17 mouse cellular contexts compared by ENCODE assay signal in the genomic region with DNA sequence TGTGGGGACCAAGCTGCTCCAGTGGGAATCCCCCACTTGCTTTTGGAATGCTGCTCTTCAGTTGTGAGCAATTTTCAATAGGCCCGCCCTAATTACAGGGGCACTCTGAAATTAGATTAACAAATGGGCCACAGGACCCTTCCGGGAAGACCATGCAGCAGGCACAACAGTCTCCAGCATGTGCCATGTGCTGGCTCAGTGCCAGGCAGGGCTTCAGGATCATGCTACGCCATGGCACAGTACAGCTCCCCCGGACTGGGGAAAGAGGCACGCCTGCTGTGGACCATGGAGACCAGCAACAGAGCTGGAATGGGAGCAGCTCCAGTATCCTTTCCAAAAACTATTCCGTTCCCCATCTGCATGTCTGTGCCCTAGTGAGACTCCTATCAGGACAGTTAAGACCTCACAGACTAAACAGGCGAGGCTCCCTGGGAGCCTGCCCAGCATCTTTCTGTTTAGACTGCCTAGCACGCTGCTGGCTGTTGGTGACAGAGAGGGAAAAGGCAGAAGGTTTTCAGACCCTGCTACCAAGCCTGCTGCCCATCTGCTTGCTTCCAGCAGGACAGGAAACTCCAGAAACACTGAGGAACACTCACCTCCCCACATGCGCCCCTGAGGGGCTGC.
A peak's percentile ranks its signal among the peaks of the same experiment; 100 is the strongest.
DNase-seq lines count a peak whose midpoint lies in the region; ATAC-seq lines count a peak whose summit lies in the region.
"Had no signal": no experiment of that assay in that cellular context is flagged by ENCODE, and none has a peak within 500 bp of the region (broad histone marks: within the 10 kb centered on the region; RNA-seq: fewer than 3 reads in every experiment).

No protein-coding gene starts in this region.

- no peaks in the 10 kb centered on the region for H3K27me3 ChIP-seq in forebrain, embryonic 10.5 days (ENCODE audit: poor library complexity, severe bottlenecking)
- no peaks in the 10 kb centered on the region for H3K27me3 ChIP-seq in forebrain, embryonic 11.5 days (ENCODE audit: control insufficient read depth, insufficient read depth, low read length)
- no peaks in the 10 kb centered on the region for H3K27me3 ChIP-seq in lung, embryonic 16.5 days (ENCODE audit: control insufficient read depth, insufficient read depth, low read depth, low read length)
- H3K27me3 ChIP-seq: embryonic facial prominence, embryonic 12.5 days had no signal

- peaks cover 14% of the 10 kb centered on the region for H3K4me1 ChIP-seq in forebrain, embryonic 10.5 days
- H3K4me1 ChIP-seq in forebrain, embryonic 11.5 days (replicated peaks; ENCODE audit: control insufficient read depth, insufficient read depth, low read length), result 0 out of 2 replicates have a peak, but pooled peaks cover 3% of the 10 kb centered on the region
- no peaks in the 10 kb centered on the region for H3K4me1 ChIP-seq in lung, embryonic 16.5 days (replicated peaks; ENCODE audit: control insufficient read depth, insufficient read depth, low read length)
- H3K4me1 ChIP-seq: heart, embryonic 12.5 days had no signal

- DNase-seq in forebrain, embryonic 10.5 days (ENCODE audit: extremely low spot score, low spot score), result no peak
- no peak for DNase-seq in forebrain, embryonic 11.5 days (ENCODE audit: low spot score)
- DNase-seq in lung, postnatal 14 days, result no peak
- peak; percentile 24 for DNase-seq in urinary bladder, postnatal 14 days (ENCODE audit: low spot score)
- DNase-seq in urinary bladder, postnatal 25 days (ENCODE audit: low spot score), result no peak
- DNase-seq in thymus, postnatal 25 days, result no peak
- no peak for DNase-seq in frontal cortex, postnatal 36 days (ENCODE audit: low spot score in 2 of 2)
- DNase-seq: adrenal gland, postnatal 14 days; gastrocnemius, postnatal 25 days; kidney, adult 11 months; lung, adult 18-20 months; right cerebral cortex, postnatal 14 days; thymus, postnatal 4 days had no signal

- no peak for ATAC-seq in forebrain, embryonic 11.5 days (replicated peaks; ENCODE audit: low FRiP score)
- peak; percentile 41; the same call in 1 of the 2 replicates for ATAC-seq in lung, embryonic 16.5 days (ENCODE audit: low read depth)

- H3K36me3 ChIP-seq in forebrain, embryonic 10.5 days (replicated peaks), result no peaks in the 10 kb centered on the region
- H3K36me3 ChIP-seq in forebrain, embryonic 11.5 days (ENCODE audit: control insufficient read depth, insufficient read depth, low read length), result no peaks in the 10 kb centered on the region
- H3K36me3 ChIP-seq in lung, embryonic 16.5 days (ENCODE audit: control insufficient read depth, insufficient read depth, low read length), result no peaks in the 10 kb centered on the region
- H3K36me3 ChIP-seq: embryonic facial prominence, embryonic 12.5 days; heart, embryonic 12.5 days had no signal

- H3K4me3 ChIP-seq in forebrain, embryonic 10.5 days, result no peak overlapping the region
- no peak overlapping the region for H3K4me3 ChIP-seq in forebrain, embryonic 11.5 days (ENCODE audit: low read depth, low read length)
- H3K4me3 ChIP-seq in lung, embryonic 16.5 days (ENCODE audit: low read length), result no peak overlapping the region
- H3K4me3 ChIP-seq: embryonic facial prominence, embryonic 12.5 days; heart, embryonic 12.5 days; left cerebral cortex, adult 2 months had no signal

- H3K9ac ChIP-seq in forebrain, embryonic 11.5 days (ENCODE audit: low read length), result no peak overlapping the region
- no peak overlapping the region for H3K9ac ChIP-seq in lung, embryonic 16.5 days (ENCODE audit: low read length)
- H3K9ac ChIP-seq: embryonic facial prominence, embryonic 12.5 days; heart, embryonic 12.5 days had no signal

- no peak overlapping the region for H3K4me2 ChIP-seq in forebrain, embryonic 11.5 days (ENCODE audit: low read depth, low read length, severe bottlenecking)
- no peak overlapping the region for H3K4me2 ChIP-seq in lung, embryonic 16.5 days (ENCODE audit: low read depth, low read length)
- H3K4me2 ChIP-seq: embryonic facial prominence, embryonic 12.5 days; heart, embryonic 12.5 days had no signal

- 78% methylated on average over 9 of the region's 9 CpGs for WGBS in forebrain, embryonic 10.5 days
- 75% methylated on average over 9 of the region's 9 CpGs for WGBS in forebrain, embryonic 11.5 days
- WGBS in lung, embryonic 16.5 days, result 53% methylated on average over 9 of the region's 9 CpGs

- H3K27ac ChIP-seq in forebrain, embryonic 10.5 days, result peak overlapping the region; percentile 15; the same call in 1 of the 2 replicates
- H3K27ac ChIP-seq in forebrain, embryonic 11.5 days (ENCODE audit: low read depth, low read length), result no peak overlapping the region
- H3K27ac ChIP-seq in lung, embryonic 16.5 days (ENCODE audit: low read length), result no peak overlapping the region
- H3K27ac ChIP-seq: embryonic facial prominence, embryonic 12.5 days; left cerebral cortex, adult 2 months had no signal

- no peaks in the 10 kb centered on the region for H3K9me3 ChIP-seq in forebrain, embryonic 10.5 days
- no peaks in the 10 kb centered on the region for H3K9me3 ChIP-seq in forebrain, embryonic 11.5 days (ENCODE audit: control insufficient read depth, low read length)
- no peaks in the 10 kb centered on the region for H3K9me3 ChIP-seq in lung, embryonic 16.5 days (ENCODE audit: control insufficient read depth, low read length)
- H3K9me3 ChIP-seq: embryonic facial prominence, embryonic 12.5 days; heart, embryonic 12.5 days had no signal
